Mouse (Mus musculus) embryonic facial prominence, embryonic 12.5 days (tissue): ENCODE measurements around the gene E030018B13Rik. TPM values are rescaled to one million over a fixed set of nuclear protein-coding genes. Genes with fewer than 3 reads are reported as not detected.

ENCODE experiments used
- ATAC-seq: fragments of 200-750 bp; cut with Nextera tagmentation; 2 replicates; pipeline ENCODE4 v1.8.0; 2017; ENCODE audit not compliant: insufficient number of reproducible peaks, insufficient read depth, low FRiP score, low TSS enrichment
- H3K27ac ChIP-seq: fragments of 300-500 bp; sonication (generic); 2 replicates; pipeline ENCODE4 v1.5.1; 2016; ENCODE audit warnings: mild to moderate bottlenecking
- H3K27me3 ChIP-seq: fragments of 300-500 bp; sonication (generic); 2 replicates; pipeline ENCODE4 v1.6.1; 2016; ENCODE audit warnings: mild to moderate bottlenecking, moderate library complexity
- H3K36me3 ChIP-seq: fragments of 300-500 bp; sonication (generic); 2 replicates; pipeline ENCODE4 v1.6.1; 2016; ENCODE audit warnings: mild to moderate bottlenecking
- H3K4me1 ChIP-seq: fragments of 300-500 bp; sonication (generic); 2 replicates; pipeline ENCODE4 v1.6.1; 2016
- H3K4me2 ChIP-seq: fragments of 300-500 bp; sonication (generic); replicated peaks from 2 replicates; pipeline ENCODE4 v1.6.1; 2016; ENCODE audit warnings: mild to moderate bottlenecking, moderate library complexity
- H3K4me3 ChIP-seq: fragments of 300-500 bp; sonication (generic); 2 replicates; pipeline ENCODE4 v1.5.1; 2016; ENCODE audit warnings: mild to moderate bottlenecking
- H3K9ac ChIP-seq: fragments of 300-500 bp; sonication (generic); 2 replicates; pipeline ENCODE4 v1.6.1; 2016; ENCODE audit warnings: mild to moderate bottlenecking, moderate library complexity
- H3K9me3 ChIP-seq: fragments of 300-500 bp; sonication (generic); 2 replicates; pipeline ENCODE4 v1.6.1; 2016; ENCODE audit warnings: mild to moderate bottlenecking, moderate library complexity
- WGBS: fragments of 180-500 bp; shearing (Covaris S2); methylation state at CpG from one replicate; pipeline ENCODE4 v1.1.7; 2016; 5-methylcytosine and 5-hydroxymethylcytosine counted together
- polyA plus RNA-seq: library from polyadenylated mRNA; unstranded; fragments of >200 nt; fragmentation: Nextera tagmentation; extraction: Ambion mirVana; gene quantifications from 2 replicates; pipeline ENCODE4 v1.2.1, GENCODE M21; 2016

E030018B13Rik gene
- polyA plus RNA-seq, 1 experiment from 2014 or later: not detected

GRCm38 (mm10) chr7:63935809-63936187 lies 19.1 kb downstream of the E030018B13Rik start:
- Histone ChIP-seq H3K4me2 (peak overlapping the region; percentile 94), H3K9me3 (no peaks in the 10 kb centered on the region), H3K27me3 (no peaks in the 10 kb centered on the region), H3K9ac (peak overlapping the region; percentile 32; the same call in 1 of the 2 replicates), H3K27ac (no peak overlapping the region), H3K4me3 (peak overlapping the region; percentile 78), H3K36me3 (no peaks in the 10 kb centered on the region), H3K4me1 (peaks cover 21% of the 10 kb centered on the region; the same call in 1 of the 2 replicates)
- no peak for ATAC-seq
- 17% methylated on average over 8 of the region's 8 CpGs for WGBS

- H3K36me3 ChIP-seq: no peaks in the 10 kb centered on the region
- no peaks in the 10 kb centered on the region for H3K9me3 ChIP-seq
- no peak overlapping the region for H3K27ac ChIP-seq
- no peak for ATAC-seq
- H3K27me3 ChIP-seq: no peaks in the 10 kb centered on the region
- peak overlapping the region; percentile 32; the same call in 1 of the 2 replicates for H3K9ac ChIP-seq
- peak overlapping the region; percentile 78 for H3K4me3 ChIP-seq
- H3K4me2 ChIP-seq: peak overlapping the region; percentile 94
- 1% methylated on average over 34 of the region's 34 CpGs for WGBS
- peaks cover 21% of the 10 kb centered on the region; the same call in 1 of the 2 replicates for H3K4me1 ChIP-seq
These were observed 19.7 kb downstream of the E030018B13Rik start for GRCm38 (mm10) chr7:63936188-63936985.

- Histone ChIP-seq H3K4me2 (peak overlapping the region; percentile 94), H3K27ac (peak overlapping the region; percentile 91), H3K4me3 (peak overlapping the region; percentile 78), H3K4me1 (peaks cover 21% of the 10 kb centered on the region; the same call in 1 of the 2 replicates), H3K9me3 (no peaks in the 10 kb centered on the region), H3K36me3 (no peaks in the 10 kb centered on the region), H3K9ac (peak overlapping the region; percentile 81), H3K27me3 (no peaks in the 10 kb centered on the region)
- no peak for ATAC-seq
- WGBS: 1% methylated on average over 11 of the region's 11 CpGs
These were observed 20.3 kb downstream of the E030018B13Rik start for GRCm38 (mm10) chr7:63936986-63937235.

- WGBS: under 1% methylated on average over 86 of the region's 88 CpGs
- H3K27ac ChIP-seq: peak overlapping the region; percentile 91
- H3K27me3 ChIP-seq: no peaks in the 10 kb centered on the region
- ATAC-seq: 0 out of 2 replicates have a peak, but pooled peaks have one; percentile 2
- peak overlapping the region; percentile 81 for H3K9ac ChIP-seq
- peaks cover 21% of the 10 kb centered on the region; the same call in 1 of the 2 replicates for H3K4me1 ChIP-seq
- peak overlapping the region; percentile 94 for H3K4me2 ChIP-seq
- H3K9me3 ChIP-seq: no peaks in the 10 kb centered on the region
- H3K36me3 ChIP-seq: no peaks in the 10 kb centered on the region
- H3K4me3 ChIP-seq: peak overlapping the region; percentile 78
These were observed 20.8 kb downstream of the E030018B13Rik start for GRCm38 (mm10) chr7:63937236-63938065.

- peaks cover 21% of the 10 kb centered on the region; the same call in 1 of the 2 replicates for H3K4me1 ChIP-seq
- under 1% methylated on average over 111 of the region's 121 CpGs for WGBS
- H3K9ac ChIP-seq: peak overlapping the region; percentile 81
- H3K9me3 ChIP-seq: no peaks in the 10 kb centered on the region
- ATAC-seq: peak; percentile 75
- H3K27me3 ChIP-seq: no peaks in the 10 kb centered on the region
- H3K36me3 ChIP-seq: no peaks in the 10 kb centered on the region
- peak overlapping the region; percentile 91 for H3K27ac ChIP-seq
- H3K4me2 ChIP-seq: peak overlapping the region; percentile 94
- peak overlapping the region; percentile 78 for H3K4me3 ChIP-seq
These were observed 21.6 kb downstream of the E030018B13Rik start for GRCm38 (mm10) chr7:63938066-63938913.

- peak; percentile 92 for ATAC-seq
- Histone ChIP-seq H3K4me1 (peaks cover 21% of the 10 kb centered on the region; the same call in 1 of the 2 replicates), H3K4me2 (peak within 1 kb of the TSS; percentile 94), H3K36me3 (no peaks in the 10 kb centered on the region), H3K27me3 (no peaks in the 10 kb centered on the region), H3K9me3 (no peaks in the 10 kb centered on the region), H3K9ac (peak within 1 kb of the TSS; percentile 81), H3K27ac (peak within 1 kb of the TSS; percentile 91), H3K4me3 (peak within 1 kb of the TSS; percentile 78)
- under 1% methylated on average over 48 of the region's 50 CpGs for WGBS
These were observed 22.3 kb downstream of the E030018B13Rik start, which contains the start of gene Klf13 for GRCm38 (mm10) chr7:63938914-63939396. Klf13 (minus strand) TSS chr7:63938915.

GRCm38 (mm10) chr7:63939397-63939951 lies 22.8 kb downstream of the E030018B13Rik start:
- peak overlapping the region; percentile 91 for H3K27ac ChIP-seq
- no peaks in the 10 kb centered on the region for H3K27me3 ChIP-seq
- H3K9ac ChIP-seq: peak overlapping the region; percentile 72
- H3K4me3 ChIP-seq: peak overlapping the region; percentile 78
- H3K4me2 ChIP-seq: peak overlapping the region; percentile 94
- H3K4me1 ChIP-seq: peaks cover 19% of the 10 kb centered on the region; the same call in 1 of the 2 replicates
- peak; percentile 48 for ATAC-seq
- no peaks in the 10 kb centered on the region for H3K9me3 ChIP-seq
- under 1% methylated on average over 36 of the region's 39 CpGs for WGBS
- H3K36me3 ChIP-seq: no peaks in the 10 kb centered on the region

- Histone ChIP-seq H3K4me2 (no peak overlapping the region), H3K27ac (no peak overlapping the region), H3K4me1 (peaks cover 15% of the 10 kb centered on the region; the same call in 1 of the 2 replicates), H3K9me3 (no peaks in the 10 kb centered on the region), H3K27me3 (no peaks in the 10 kb centered on the region), H3K4me3 (no peak overlapping the region), H3K9ac (no peak overlapping the region), H3K36me3 (no peaks in the 10 kb centered on the region)
- ATAC-seq: no peak
- WGBS: 89% methylated on average over 5 of the region's 5 CpGs
These were observed 23.7 kb downstream of the E030018B13Rik start for GRCm38 (mm10) chr7:63940321-63940720.

- Histone ChIP-seq H3K36me3 (no peaks in the 10 kb centered on the region), H3K4me2 (no peak overlapping the region), H3K4me3 (no peak overlapping the region), H3K4me1 (peaks cover 8% of the 10 kb centered on the region; the same call in 1 of the 2 replicates), H3K27ac (no peak overlapping the region), H3K9ac (no peak overlapping the region), H3K27me3 (no peaks in the 10 kb centered on the region), H3K9me3 (no peaks in the 10 kb centered on the region)
- WGBS: 97% methylated on average over 3 of the region's 3 CpGs
- ATAC-seq: no peak
These were observed 24.4 kb downstream of the E030018B13Rik start for GRCm38 (mm10) chr7:63941050-63941449.

GRCm38 (mm10) chr7:63941501-63941900 lies 24.8 kb downstream of the E030018B13Rik start:
- H3K4me3 ChIP-seq: no peak overlapping the region
- no peaks in the 10 kb centered on the region for H3K36me3 ChIP-seq
- no peaks in the 10 kb centered on the region for H3K9me3 ChIP-seq
- 81% methylated on average over 4 of the region's 4 CpGs for WGBS
- no peak overlapping the region for H3K27ac ChIP-seq
- no peak for ATAC-seq
- peaks cover 5% of the 10 kb centered on the region; the same call in 1 of the 2 replicates for H3K4me1 ChIP-seq
- no peak overlapping the region for H3K9ac ChIP-seq
- no peaks in the 10 kb centered on the region for H3K27me3 ChIP-seq
- H3K4me2 ChIP-seq: no peak overlapping the region
